Mouse (Mus musculus) liver, adult 2 months (tissue): Measurements from ENCODE around the gene Fhl1. TPM values are rescaled to one million over a fixed set of nuclear protein-coding genes. Genes with fewer than 3 reads are reported as not detected.

Experiments
- DNase-seq: peaks from one replicate; pipeline ENCODE4 v3.0.0-alpha.2; 2011; ENCODE audit warnings: low read depth, low spot score; ENCODE audit errors: extremely low read depth
- H3K27ac ChIP-seq: fragments of 200-500 bp; replicated peaks from 2 replicates; pipeline ENCODE4 v1.5.1; 2012; ENCODE audit warnings: low read depth, mild to moderate bottlenecking, control low read depth, inconsistent platforms, low read length; ENCODE audit not compliant: insufficient read depth
- H3K27me3 ChIP-seq: fragments of 200-500 bp; 2 replicates; pipeline ENCODE4 v1.6.1; 2012; ENCODE audit warnings: mild to moderate bottlenecking, moderate library complexity, low read length, inconsistent platforms; ENCODE audit not compliant: control insufficient read depth, insufficient read depth
- H3K36me3 ChIP-seq: fragments of 200-500 bp; 2 replicates; pipeline ENCODE4 v1.6.1; 2012; ENCODE audit warnings: low read length, inconsistent platforms; ENCODE audit not compliant: control insufficient read depth, insufficient read depth
- H3K4me1 ChIP-seq: fragments of 200-500 bp; 2 replicates; pipeline ENCODE4 v1.6.1; 2011; ENCODE audit warnings: low read length; ENCODE audit not compliant: control insufficient read depth, insufficient read depth
- H3K4me3 ChIP-seq: fragments of 200-500 bp; 2 replicates; pipeline ENCODE4 v1.5.1; 2011; ENCODE audit warnings: low read depth, mild to moderate bottlenecking, control low read depth, low read length, moderate library complexity; ENCODE audit not compliant: insufficient read depth
- H3K79me2 ChIP-seq: fragments of 200-500 bp; 2 replicates; pipeline ENCODE4 v1.6.1; 2012; ENCODE audit warnings: inconsistent platforms, mild to moderate bottlenecking, low read length, moderate library complexity; ENCODE audit not compliant: control insufficient read depth, insufficient read depth
- H3K9ac ChIP-seq: fragments of 200-500 bp; 2 replicates; pipeline ENCODE4 v1.6.1; 2012; ENCODE audit warnings: low read depth, mild to moderate bottlenecking, control low read depth, inconsistent platforms, low read length
- CTCF ChIP-seq: fragments of 200-500 bp; IDR thresholded peaks from 2 replicates; pipeline ENCODE4 v1.5.1; 2011; ENCODE audit warnings: low read depth, low read length, control low read depth
- POLR2A ChIP-seq: fragments of 200-500 bp; IDR thresholded peaks from 2 replicates; pipeline ENCODE4 v1.6.1; 2011; ENCODE audit warnings: low read length, control low read depth; ENCODE audit not compliant: insufficient read depth; ENCODE audit errors: extremely low read depth
- WGBS: fragments of 180-500 bp; shearing (Covaris S2); methylation state at CpG from one replicate; pipeline ENCODE4 v1.1.7; 2018; 5-methylcytosine and 5-hydroxymethylcytosine counted together
- polyA plus RNA-seq: library from polyadenylated mRNA; depleted of rRNA; stranded (reverse); fragments of >200 nt; gene quantifications from 2 replicates; pipeline ENCODE4 v1.2.3, GENCODE M21; 2012
- total RNA-seq: library from RNA; depleted of rRNA; stranded (reverse); fragments of >200 nt; gene quantifications from 2 replicates; pipeline ENCODE4 v1.2.3, GENCODE M21; 2014

Fhl1 gene
- total and polyA plus RNA-seq, 2 experiments, result 7.0 to 7.2 TPM

- TF ChIP-seq CTCF, result no peak
- no peak for TF ChIP-seq POLR2A
- DNase-seq, result no peak
- no peaks in the 10 kb centered on the region for H3K36me3 ChIP-seq
- no peaks in the 10 kb centered on the region for H3K27me3 ChIP-seq
- no peak overlapping the region for H3K9ac ChIP-seq
- no peak overlapping the region for H3K27ac ChIP-seq
- H3K79me2 ChIP-seq, result no peaks in the 10 kb centered on the region
- no peak overlapping the region for H3K4me3 ChIP-seq
- no peaks in the 10 kb centered on the region for H3K4me1 ChIP-seq
- 87% methylated on average over 4 of the region's 4 CpGs for WGBS
Observed at GRCm38 (mm10) chrX:56697886-56698285, 33.7 kb upstream of the Fhl1 start.

DNA sequence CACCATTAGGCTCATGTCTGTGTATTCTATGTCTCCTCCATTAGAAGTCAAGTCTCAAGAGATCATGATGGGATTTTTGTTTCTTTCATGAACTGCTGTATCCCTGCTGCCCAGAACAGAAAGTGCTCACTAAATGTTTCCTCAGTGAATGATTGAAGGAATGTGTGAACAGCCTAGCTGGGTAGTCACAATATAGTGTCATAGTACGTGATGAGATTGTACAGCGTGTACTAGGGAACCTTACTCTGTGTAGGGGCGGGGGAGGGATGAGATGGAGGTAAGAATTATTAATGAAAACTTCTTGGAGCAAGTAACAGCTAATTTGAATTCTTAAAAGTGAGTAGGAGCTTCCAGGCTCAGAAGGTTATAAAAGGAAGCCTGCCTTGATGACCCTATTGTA is 30.3 kb upstream of the Fhl1 start:
- Histone ChIP-seq H3K79me2 (no peaks in the 10 kb centered on the region), H3K9ac (no peak overlapping the region), H3K27ac (no peak overlapping the region), H3K4me1 (no peaks in the 10 kb centered on the region), H3K27me3 (no peaks in the 10 kb centered on the region), H3K36me3 (no peaks in the 10 kb centered on the region), H3K4me3 (no peak overlapping the region)
- WGBS, result 86% methylated on average over 3 of the region's 3 CpGs
- TF ChIP-seq POLR2A, result no peak
- no peak for TF ChIP-seq CTCF
- no peak for DNase-seq

GRCm38 (mm10) chrX:56703965-56704562 is 27.5 kb upstream of the Fhl1 start:
- H3K27me3 ChIP-seq, result no peaks in the 10 kb centered on the region
- no peaks in the 10 kb centered on the region for H3K79me2 ChIP-seq
- H3K4me1 ChIP-seq, result no peaks in the 10 kb centered on the region
- no peak overlapping the region for H3K27ac ChIP-seq
- no peak overlapping the region for H3K9ac ChIP-seq
- DNase-seq, result no peak
- H3K4me3 ChIP-seq, result no peak overlapping the region
- TF ChIP-seq POLR2A, result no peak
- TF ChIP-seq CTCF, result no peak
- no peaks in the 10 kb centered on the region for H3K36me3 ChIP-seq
- 83% methylated on average over 8 of the region's 8 CpGs for WGBS

- Histone ChIP-seq H3K27me3 (no peaks in the 10 kb centered on the region), H3K9ac (no peak overlapping the region), H3K4me1 (no peaks in the 10 kb centered on the region), H3K79me2 (no peaks in the 10 kb centered on the region), H3K36me3 (no peaks in the 10 kb centered on the region), H3K27ac (no peak overlapping the region), H3K4me3 (no peak overlapping the region)
- no peak for TF ChIP-seq POLR2A
- 67% methylated on average over 6 of the region's 6 CpGs for WGBS
- DNase-seq, result peak; percentile 0
Observed at GRCm38 (mm10) chrX:56708592-56709370, 22.8 kb upstream of the Fhl1 start.

GRCm38 (mm10) chrX:56710522-56710921 is 21.1 kb upstream of the Fhl1 start:
- H3K4me3 ChIP-seq, result no peak overlapping the region
- H3K27ac ChIP-seq, result no peak overlapping the region
- H3K36me3 ChIP-seq, result no peaks in the 10 kb centered on the region
- no peaks in the 10 kb centered on the region for H3K79me2 ChIP-seq
- WGBS, result 95% methylated on average over 1 of the region's 1 CpGs
- no peak overlapping the region for H3K9ac ChIP-seq
- no peaks in the 10 kb centered on the region for H3K4me1 ChIP-seq
- TF ChIP-seq POLR2A (no peak), CTCF (no peak)
- H3K27me3 ChIP-seq, result no peaks in the 10 kb centered on the region
- DNase-seq, result no peak

- WGBS, result 76% methylated on average over 1 of the region's 1 CpGs
- Histone ChIP-seq H3K27ac (no peak overlapping the region), H3K36me3 (no peaks in the 10 kb centered on the region), H3K27me3 (no peaks in the 10 kb centered on the region), H3K4me1 (no peaks in the 10 kb centered on the region), H3K4me3 (no peak overlapping the region), H3K79me2 (no peaks in the 10 kb centered on the region), H3K9ac (no peak overlapping the region)
- TF ChIP-seq CTCF, result no peak
- no peak for TF ChIP-seq POLR2A
- no peak for DNase-seq
Observed at GRCm38 (mm10) chrX:56712666-56713065, 18.9 kb upstream of the Fhl1 start.
